Mouse (Mus musculus) spleen, postnatal 36 days (tissue): ENCODE results near the gene Atp6v0a1.

Experiments
- DNase-seq, 2 experiments: peaks; one replicate each; pipeline ENCODE4 v3.0.0; 2022; ENCODE audit warnings: low spot score in 2 of 2, mixed read lengths in 1 of 2

Gene Atp6v0a1

DNA sequence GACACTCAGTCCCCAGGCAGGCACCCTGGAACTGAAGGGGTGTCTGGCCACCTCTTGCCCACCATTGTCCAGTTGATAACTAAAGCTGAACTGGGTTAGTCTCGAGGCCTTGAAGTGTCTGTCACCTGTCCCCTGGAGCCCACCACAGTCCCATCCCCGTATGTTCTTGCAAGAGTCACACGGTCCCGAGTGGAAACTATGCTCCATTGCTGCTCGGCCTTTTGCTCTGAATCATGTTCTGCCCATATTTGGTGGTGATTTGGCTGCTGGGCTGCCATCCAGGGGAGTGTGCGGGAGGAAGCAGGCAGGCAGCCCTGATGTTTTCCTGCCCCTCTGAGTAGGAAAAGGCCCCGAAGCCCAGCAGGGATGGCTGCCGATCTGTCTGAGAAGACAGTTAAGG lies 50.9 kb downstream of the Atp6v0a1 start:
- DNase-seq = no peak

DNA sequence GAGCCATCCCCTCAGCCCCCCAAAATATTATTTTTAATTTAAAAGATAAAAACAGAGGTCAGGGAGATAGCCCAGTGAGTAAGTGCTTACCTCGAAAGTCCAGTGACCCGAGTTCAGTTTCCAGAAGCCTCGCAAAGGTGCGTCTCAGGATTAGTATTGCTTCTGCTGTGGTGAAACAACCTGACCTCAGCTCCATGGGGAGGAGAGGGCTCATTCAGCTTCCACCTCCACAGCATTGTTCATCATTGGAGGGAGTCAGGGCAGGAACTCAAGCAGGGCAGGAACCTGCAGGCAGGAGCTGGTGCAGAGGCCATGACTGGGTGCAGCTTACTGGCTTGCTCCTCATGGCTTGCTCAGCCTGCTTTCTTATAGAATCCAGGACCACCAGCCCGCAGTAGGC lies 51.8 kb downstream of the Atp6v0a1 start:
- no peak for DNase-seq

DNA sequence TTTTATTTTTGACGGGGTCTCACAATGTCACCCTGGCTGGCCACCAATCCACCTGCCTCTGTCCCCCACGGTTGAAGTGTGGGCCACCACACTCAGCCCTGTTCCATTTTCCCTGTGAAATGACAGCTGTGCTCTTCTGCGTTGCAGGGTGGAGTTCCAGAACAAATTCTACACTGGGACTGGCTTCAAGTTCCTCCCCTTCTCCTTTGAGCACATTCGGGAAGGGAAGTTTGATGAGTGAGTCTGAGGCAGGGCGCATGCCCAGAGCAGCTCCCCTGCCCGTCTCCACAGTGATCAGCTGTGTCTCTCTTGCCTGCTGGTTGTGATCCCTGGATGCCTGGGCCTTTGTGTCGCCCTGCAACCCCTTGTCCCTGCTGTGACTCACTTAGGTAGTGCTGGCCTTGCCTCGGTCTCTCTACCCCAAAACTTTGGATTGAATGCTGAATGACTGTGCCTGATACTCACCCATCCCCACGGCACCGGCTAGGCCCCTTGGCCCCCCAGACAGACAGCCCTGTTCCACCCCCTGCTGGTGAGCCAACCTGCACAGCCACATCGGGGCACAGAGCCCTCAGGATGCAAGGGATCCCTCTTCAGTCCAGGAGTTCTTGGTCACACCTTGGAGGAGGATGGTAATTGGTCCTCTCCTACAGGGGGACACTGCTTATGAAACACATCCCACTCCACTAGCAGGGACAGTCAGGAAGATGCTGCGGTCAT lies 53.1 kb downstream of the Atp6v0a1 start:
- DNase-seq = no peak

DNA sequence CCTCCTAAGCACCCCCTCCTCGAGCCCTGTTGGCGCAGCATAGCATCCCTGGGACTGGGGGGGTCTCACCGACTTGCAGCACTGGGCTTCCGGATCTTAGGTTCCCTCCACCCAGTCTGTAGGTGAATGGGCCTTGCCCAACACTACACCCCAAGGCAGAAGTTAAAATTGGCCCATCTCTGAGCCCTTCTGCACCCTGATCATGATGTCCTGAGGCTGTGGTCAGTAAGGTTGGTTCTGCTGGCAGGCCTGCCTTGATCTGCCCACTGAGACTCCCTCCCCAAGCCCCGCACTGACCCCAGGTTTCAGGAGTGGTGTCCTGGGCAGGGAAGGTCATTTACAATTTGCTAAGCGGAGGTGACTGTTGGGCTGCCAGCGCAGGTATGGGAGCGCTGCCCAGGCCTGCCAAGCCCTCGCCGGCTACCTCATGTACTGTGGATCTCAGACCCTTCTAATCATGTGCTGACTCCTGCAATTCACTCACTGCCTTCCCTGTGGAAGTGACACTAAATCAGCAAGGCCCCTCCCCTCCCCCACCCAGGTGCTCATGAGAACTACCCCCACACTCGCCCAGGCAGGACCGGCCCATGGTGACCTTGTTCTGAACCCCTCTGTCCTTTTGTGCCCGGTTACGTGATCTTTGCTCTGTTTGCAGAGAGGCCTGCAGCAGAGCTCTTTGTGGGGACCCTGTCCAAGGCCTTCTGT lies 53.9 kb downstream of the Atp6v0a1 start:
- DNase-seq = no peak

DNA sequence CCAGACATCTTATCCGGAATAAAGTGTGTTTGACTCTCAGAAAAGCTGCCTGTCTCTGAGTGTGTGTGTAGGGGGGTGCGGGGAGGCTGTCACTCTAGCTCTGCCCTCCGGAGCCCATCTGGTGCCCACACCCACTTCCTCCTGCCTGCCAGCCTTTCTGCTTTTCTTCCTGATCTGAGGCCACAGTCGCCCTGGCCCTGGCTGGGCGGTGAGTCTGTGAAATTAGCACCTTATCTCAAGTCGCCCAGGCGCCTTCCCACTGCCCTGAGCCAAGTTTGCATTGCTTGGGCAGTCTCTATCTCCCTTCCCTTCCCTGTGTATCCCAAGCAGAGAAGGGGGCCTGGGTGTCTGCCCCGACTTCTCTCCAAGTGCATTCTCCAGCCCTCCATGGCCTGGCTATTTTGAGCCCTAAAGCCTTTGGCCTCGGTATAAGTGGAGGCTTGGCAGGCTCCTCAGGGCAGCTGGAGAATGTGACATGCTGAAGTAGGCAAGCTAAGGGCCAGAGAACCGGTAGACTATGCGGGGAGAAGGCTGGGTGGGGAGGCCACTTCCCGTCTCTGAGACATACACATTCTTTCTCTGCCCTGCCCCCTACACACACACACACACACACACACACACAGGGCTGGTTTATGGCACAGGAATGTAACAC lies 54.5 kb downstream of the Atp6v0a1 start:
- DNase-seq = peak; percentile 91 to 93

DNA sequence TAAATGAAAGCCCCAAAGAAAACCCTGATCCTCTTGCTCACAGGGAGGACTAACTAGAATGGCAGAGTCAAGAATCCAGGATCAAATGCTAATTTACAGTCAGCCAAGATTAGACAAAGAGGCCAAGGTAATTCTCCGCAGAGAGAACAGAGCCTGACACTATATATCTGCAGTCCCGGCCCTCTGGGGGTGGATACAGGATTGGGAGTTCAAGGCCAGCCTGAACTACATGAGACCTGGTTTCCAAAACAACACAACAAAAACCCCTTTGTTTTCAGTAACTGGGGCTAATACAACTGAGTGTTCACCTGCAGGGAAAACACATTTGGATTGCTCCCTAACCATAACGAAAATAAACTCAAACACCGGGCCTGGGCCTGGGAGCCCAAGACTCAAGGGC lies 55.2 kb downstream of the Atp6v0a1 start:
- DNase-seq = no peak

DNA sequence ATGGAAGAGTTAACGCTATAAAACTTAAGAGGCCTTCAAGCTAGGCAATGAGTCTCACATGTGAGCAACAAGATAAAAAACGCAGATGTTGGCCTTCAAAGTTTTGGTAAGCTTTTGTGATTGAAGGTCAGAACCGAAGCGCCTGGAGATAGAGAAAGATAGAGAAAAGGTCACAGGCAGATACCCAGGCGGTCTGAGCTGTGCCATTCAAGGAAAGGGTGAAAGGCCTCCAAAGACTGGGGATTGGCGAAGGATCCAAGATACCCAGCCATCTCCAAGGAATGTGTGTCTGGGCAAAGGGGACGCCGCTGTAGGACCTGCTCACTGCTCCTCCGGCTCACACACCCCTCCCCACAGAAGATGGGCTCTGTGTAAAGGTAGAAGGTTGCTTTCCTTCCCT lies 55.8 kb downstream of the Atp6v0a1 start:
- DNase-seq = no peak

DNA sequence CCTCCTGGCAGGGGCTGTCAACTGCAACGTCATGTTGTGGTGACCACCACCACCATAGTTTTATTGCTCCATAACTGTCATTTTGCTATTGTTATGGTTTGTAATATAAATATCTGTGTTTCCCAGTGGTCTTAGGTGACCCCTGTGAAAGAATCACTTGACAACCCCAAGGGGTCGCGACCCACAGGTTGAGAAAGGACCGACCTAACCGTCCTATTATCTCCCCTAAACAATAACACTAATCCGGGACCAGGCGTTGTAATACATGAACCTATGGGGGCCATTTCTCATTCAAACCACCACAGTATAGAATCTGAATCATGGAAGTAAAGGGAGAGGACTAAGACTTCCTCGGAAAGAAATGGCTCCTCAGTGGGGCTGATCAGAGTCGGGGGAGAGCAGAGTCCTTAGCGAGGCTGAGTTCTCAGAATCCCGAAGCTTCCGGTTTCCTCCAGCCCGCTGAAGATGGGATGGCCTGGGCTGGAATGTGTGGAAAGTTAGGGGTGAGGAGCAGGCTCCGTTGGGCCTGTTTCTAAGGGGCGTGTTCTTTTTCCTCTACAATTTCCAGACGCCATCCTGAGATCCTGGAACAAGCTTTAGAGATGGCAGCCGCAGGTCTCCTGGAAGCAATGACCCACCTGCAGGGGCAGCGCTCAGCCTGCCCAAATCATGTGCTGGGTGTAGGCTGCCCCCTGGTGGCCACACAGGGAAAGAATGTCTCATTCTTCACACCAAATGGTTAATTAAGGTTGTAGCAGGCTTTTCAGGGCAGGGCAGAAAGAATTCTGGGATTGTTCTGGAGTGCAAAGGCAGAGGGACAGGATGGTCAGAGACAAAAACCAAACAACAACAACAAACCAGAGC lies 57.5 kb downstream of the Atp6v0a1 start:
- DNase-seq = peak; percentile 69 to 82

DNA sequence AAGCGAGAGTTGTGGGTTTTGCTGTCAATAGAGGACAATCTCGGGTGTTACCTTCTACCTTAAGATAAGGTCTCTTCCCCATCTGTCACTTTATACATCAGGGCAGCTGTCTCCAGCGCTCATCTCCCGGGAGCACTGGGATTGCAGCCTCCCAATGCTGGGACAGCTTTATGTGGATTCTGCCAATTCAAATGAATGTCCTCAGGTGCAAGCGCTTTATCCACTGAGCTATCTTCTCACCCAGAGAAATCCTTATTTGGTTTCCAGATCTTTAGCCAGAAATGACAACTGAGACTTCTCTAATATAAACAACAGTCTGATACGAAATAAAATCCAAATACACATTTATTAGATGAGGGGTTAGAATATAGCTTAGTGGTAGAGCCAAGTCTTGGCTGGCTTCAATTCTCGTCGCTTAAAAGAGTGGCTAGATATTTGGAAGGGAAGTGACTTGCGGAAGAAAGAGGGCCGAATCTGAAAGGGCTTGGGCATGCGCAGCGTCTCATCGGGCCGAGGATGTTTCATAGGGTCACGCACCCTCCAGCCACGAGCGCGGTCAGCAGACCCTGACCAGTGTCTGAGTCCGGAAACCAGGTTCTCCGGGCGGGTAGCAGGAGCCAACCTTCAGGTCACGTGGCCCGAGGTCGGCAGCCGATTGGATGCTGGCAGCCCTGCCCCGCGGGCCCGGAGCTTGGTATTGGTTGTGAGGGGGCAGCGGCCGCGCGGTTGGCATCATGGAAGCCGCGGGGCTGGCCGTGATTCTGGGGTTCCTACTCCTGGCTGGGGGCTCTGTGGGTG lies 60.3 kb downstream of the Atp6v0a1 start, which contains the start of gene Naglu:
Naglu (plus strand) TSS at position 622 of the 798 bp plus-strand sequence.
- DNase-seq = peak; percentile 95 to 96

DNA sequence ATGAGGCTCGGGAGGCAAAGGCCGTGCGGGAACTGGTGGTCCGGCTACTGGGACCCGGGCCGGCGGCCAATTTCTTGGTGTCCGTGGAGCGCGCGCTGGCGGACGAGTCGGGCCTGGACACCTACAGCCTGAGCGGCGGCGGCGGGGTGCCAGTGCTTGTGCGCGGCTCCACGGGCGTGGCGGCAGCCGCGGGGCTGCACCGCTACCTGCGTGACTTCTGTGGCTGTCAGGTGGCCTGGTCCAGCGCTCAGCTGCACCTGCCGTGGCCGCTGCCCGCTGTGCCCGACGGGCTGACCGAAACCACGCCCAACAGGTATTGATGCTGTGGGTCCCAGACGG lies 60.9 kb downstream of the Atp6v0a1 start:
- DNase-seq = no peak

DNA sequence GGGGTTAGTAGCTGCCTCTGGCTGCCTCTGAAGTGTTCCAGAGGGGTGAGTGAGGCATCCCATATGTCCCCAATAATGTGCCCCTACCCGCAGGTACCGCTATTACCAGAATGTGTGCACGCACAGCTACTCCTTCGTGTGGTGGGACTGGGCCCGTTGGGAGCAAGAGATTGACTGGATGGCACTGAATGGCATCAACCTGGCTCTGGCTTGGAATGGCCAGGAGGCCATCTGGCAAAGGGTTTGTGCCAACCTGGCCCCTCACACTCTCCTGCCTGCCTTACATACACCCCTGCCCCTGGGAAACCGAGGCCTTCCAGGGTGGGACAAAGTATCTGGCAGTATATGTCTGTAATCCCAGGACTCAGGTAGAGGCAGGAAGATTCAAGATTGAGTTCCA lies 61.7 kb downstream of the Atp6v0a1 start:
- no peak for DNase-seq

DNA sequence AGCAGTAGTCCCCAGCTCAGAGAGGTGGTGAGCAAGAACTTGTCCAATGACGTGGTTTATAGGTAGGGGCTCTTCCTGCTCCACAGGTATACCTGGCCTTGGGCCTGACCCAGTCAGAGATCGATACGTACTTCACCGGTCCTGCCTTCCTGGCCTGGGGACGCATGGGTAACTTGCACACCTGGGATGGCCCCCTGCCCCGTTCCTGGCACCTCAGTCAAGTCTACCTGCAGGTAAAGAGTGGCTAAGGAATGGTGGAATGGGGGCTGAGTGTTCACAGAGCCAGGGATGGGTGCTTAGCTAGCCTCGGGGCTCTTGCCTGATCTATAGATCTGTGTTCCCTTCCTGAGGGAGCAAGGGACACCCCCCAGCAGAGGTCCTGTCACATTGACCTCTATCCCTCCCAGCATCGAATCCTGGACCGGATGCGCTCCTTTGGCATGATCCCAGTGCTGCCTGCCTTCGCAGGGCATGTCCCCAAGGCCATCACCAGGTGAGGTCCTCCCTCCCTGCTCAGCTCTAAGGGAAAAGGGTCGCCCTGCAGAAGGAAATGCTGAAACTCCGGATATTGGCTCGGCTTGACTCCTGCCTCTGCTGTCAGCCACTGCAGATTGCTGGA lies 62.7 kb downstream of the Atp6v0a1 start:
- no peak for DNase-seq

DNA sequence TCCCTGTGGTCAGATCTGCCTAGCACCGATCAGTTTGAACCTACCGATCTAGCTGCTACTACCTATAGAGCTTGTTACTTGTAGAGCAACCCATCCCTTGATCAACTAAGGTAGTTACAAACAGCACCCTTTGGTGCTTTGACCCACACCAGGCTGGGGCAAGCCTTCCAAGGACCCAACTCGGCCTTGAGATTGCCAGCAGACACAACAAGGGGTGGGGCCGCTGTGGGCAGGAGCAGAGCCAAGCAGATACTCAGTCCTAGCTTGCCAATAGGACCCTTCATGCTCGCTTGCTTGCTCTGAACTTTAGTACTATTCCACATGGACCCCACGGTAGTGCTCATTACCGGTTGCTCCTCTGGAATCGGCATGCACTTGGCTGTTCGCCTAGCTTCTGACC lies 68.9 kb downstream of the Atp6v0a1 start, which contains the start of gene Hsd17b1:
Hsd17b1 (plus strand) TSS at position 291 of the 400 bp plus-strand sequence.
- DNase-seq = no peak

DNA sequence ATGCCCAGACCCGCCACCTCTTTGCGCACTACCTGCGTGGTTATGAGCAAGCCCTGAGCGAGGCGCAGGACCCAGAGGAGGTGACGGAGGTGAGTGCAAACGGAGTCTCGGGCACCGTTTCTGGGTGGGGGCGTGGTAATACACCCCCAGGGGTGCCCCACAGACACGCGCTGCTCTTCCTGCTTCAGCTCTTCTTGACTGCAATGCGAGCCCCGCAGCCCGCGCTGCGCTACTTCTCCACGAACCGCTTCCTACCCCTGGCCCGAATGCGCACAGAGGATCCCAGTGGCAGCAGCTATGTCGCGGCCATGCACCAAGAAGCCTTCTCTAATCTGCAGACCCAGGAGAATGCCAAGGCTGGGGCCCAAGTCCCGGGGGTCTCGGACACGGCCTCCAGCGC lies 70.5 kb downstream of the Atp6v0a1 start:
- no peak for DNase-seq

DNA sequence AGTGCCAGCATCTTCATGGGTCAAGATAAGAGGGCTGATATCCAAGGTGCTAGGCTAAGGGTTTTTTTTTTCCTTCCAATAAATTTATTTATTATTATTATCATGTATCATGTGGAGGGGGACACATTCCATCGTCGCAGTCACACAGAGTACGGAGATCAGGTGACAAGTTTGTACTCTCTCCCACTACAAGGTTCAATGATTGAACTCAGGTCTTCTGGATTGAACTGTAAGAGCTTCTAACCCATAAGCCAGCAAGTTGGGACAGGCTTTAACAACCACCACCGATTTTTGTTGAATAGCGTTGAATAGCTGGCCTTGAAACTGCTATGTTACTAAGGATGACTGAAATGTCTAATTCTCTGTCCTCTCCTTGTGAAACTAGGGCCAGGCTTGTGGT lies 71.2 kb downstream of the Atp6v0a1 start:
- DNase-seq = no peak

DNA sequence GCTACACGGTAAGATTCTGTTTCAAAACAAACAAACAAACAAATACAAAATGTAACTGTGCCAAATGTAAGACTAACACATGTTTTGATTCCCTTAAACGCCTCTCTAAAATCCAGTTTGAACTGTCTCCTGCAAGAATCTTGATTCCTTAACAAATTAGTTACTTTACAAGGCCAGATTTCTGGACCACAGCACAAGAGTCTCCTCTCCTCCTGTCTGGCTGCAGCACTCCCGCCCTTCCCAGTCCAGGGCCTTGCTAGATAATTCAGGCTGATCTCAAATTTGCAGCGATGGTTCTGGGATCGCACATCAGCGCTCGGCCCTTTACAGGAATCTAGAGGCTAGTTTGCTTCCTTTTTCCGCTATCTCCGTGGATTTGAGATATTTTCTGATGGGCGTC lies 72.4 kb downstream of the Atp6v0a1 start:
- DNase-seq = no peak

DNA sequence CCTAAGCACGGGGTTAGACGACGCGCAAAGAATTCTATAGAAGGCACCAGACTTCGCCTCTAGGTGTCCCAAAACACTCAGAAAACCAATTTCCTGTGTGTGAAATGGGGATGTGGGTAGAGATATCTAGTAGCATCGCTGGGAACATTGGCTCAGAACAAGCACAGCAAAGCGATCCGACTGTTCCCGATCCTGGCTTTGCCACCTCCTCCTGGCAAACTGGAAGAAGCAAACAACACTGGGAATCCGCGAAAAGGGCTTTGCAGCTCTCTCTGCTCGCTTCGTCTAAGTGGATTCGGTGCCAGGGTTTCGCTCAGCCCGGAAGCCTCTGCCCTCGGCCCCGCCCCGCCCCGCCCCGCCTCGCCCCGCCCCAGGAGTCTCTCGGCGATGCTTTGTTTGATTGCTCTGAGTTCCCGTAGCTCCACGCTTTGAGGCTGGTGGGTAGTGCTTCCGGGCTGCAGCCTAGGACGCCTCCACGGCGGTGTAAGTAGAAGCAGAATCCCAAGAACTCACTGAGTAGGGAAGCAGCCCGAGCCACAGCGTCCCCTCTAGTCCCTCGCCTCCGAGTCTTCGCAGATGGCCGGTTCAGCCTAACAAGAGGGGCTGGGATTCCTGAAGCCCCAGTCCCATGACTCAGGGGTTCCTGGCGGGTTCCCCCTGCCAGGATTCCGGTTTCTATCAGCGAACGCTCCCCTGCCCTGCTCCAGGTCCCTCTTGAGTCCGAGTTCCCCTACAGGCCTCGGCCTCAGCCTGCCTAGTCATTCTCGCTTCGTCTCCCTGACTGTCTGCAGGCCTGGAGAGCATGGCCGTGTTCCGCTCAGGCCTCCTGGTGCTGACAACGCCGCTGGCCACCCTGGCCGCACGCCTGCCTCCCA lies 73.2 kb downstream of the Atp6v0a1 start, which contains the start of gene Coasy:
Coasy (plus strand) TSS at position 358 of the 875 bp plus-strand sequence.
- DNase-seq = peak; percentile 81 to 83

DNA sequence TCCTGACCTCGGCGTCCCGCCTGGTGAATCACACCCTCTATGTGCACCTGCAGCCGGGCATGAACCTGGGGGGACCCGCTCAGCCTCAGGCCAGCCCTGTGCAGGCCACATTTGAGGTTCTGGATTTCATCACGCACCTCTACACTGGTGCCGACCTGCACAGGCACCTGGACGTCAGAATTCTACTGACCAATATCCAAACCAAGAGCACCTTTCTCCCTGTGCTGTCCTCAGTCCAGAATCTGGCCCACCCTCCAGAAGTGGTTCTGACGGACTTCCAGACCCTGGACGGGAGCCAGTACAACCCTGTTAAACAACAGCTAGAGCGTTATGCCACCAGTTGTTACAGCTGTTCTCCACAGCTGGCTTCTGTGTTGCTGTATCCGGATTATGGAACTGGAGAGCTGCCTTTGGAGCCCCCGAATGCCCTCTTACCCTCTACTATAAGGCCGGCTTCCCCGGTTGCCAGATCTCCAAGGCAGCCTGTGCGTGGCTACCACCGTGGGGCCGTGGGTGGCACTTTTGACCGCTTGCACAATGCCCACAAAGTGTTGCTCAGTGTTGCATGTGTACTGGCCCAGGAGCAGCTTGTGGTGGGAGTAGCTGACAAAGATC lies 73.9 kb downstream of the Atp6v0a1 start:
- DNase-seq = no peak

DNA sequence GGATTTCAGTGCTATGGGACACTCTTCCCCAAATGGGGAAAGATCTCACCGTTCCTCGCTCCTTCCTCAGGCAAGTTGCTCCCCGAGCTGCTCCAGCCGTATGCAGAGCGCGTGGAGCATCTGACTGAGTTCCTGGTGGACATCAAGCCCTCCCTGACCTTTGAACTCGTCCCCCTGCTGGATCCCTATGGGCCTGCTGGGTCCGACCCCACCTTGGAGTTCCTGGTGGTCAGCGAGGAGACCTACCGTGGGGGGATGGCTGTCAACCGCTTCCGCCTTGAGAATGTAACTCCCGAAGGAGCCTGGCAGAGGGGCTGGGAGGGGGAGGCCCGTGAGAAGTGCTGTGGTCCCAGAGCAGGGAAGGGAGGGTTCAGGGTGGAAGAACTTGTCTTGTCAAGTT lies 75.0 kb downstream of the Atp6v0a1 start:
- no peak for DNase-seq
